Mouse (Mus musculus) layer of hippocampus, adult 11-12 months (tissue): ENCODE measurements around the gene Serpina6.

Experiments
- DNase-seq: peaks from one replicate; pipeline ENCODE4 v3.0.0; 2022; ENCODE audit warnings: low spot score

The Serpina6 gene

DNA sequence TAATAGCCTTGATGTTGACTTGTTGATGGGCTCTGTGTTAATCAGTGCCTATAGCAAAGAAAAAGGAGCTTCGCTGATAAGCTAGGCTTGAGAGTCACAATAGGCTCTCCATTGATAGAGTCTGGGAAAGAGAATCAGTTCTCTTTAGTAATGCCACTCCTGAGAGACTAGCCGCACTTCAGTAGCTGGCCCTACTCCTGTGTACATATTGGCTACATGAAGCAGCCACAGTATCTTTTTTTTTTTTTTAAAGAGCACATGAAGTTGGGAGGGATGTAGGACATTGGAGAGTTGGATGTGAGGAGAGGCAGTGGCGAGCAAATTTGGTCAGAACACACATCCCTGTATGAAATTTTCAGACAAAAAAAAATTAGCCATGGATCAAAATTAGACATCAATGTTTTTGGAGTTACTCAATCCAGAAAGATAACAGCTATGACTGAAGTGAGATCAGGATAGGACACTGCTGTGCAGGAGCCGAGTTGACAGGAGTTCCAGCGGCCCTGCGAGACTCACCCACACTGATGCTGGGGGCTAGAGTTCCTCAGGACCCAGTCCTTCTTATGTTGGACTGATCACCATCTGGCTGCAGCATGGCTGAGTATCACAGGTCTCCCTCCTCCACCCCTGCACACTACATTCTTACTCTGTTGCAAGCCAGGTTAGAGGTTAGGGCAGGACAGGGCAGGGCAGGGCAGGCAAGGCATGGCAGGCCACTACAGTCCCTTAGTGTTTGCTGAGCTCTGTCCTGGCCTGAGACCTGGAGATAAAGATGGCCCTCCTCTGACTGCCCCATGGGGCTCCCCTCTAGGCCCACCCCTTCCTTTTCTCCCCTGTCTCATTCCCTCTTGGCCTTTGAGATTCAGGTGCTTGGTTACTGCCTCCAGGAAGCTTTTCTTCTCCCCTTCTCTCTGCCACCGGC is 1.6 kb downstream of the Serpina6 start:
- DNase-seq, result no peak

GRCm38 (mm10) chr12:103653836-103654235 is 3.2 kb downstream of the Serpina6 start:
- DNase-seq, result no peak

DNA sequence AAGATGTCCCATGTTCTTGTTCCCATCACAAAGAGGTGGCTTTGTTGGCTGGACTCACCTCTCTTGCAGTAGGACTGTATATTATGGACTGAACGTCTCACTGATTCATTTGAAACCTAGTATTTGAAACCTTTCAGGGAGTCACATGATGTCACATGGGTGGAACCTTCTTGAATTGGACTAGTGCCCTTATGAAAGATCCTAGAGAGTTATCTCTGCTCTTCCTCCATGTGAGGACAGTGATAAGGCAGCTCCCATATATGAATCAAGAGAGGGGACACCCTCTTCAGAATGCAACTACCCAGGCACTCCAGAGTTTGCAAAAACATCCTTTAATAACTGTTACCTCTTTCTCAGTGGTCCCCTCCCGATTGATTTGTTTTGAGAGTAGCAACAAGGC is 10.7 kb downstream of the Serpina6 start:
- no peak for DNase-seq

GRCm38 (mm10) chr12:103644601-103645000 is 12.4 kb downstream of the Serpina6 start:
- no peak for DNase-seq

DNA sequence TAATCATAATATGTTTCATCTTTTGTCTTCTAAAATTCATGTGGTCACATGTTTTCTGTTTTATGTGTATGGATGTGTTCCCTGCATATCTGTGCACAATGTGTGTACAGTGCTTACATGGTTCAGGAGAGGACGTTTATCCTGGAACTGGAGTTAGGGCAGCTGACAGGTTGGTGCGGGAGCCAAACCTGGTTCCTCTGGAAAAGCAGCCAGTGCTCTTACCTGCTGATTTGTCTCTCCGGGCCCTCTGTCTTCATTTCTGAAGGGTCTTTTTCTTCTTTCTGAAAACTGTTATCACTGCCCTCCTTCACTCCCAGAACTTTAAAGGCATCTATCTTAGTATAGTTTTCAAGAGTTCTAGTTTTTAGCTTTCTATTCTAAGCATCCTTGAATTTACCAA is 13.2 kb downstream of the Serpina6 start:
- DNase-seq, result no peak

DNA sequence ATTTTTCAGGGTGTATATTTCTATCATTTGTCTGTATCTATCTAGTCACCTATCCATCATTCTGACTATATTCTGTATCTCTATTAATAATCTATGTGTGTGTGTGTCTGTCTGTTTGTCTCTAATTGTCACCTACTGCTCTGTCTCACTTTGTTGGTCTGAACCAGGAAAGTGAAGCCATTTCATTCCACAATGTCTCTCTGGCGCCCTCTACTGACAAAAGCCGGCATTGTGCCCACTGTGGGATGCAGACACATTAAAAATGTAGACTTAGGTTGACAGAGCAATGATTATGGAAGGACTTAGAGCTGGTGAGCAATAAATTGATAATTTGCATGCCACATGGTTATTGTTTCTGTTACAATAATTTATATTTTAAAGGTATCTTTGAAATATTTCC is 13.7 kb downstream of the Serpina6 start:
- peak; percentile 86 for DNase-seq

GRCm38 (mm10) chr12:103635846-103636245 is 21.2 kb downstream of the Serpina6 start:
- DNase-seq, result no peak

DNA sequence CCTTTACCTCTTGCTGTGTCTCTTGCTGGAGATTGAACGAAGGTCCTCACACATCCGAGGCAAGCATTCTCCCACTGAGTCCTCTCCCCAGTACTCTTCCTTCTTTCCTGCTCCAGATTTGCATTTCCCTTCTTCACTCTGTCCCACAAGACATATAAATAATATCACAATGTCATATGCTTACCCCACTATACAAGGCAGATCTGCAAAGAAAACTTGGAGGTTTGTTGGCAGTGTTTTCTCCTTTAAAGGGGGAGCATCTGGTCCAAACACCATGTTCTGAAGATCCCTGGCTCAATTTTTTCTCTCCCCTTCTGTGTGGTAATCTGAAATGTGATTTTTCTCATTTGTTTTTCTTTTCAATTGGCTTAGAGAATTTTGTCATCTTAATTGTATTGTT is 22.6 kb downstream of the Serpina6 start:
- no peak for DNase-seq

- no peak for DNase-seq
These were observed 25.8 kb downstream of the Serpina6 start, which contains the start of gene Serpina10 for GRCm38 (mm10) chr12:103631203-103631612. Gene Serpina10, minus strand, starts transcription at chr12:103631444.

DNA sequence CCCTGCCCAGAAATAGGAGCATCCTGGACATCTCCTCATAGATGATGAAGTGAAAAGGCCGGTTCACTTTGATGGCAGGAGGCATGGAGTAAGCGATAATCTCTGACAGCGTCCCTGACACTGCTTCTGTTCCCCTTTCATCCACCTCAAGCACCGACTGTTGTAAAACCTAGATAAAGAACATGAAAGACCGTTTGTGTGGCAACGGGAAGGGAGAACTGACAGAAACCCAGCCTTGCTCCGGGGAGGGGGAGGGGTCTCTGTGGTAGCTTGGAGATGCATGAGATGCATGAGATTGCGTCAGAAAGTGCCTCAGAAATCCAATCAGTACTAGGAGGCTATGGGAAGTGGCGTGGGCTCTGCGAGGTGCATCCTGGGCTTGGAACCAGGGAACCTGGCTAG is 40.2 kb downstream of the Serpina6 start:
- no peak for DNase-seq

DNA sequence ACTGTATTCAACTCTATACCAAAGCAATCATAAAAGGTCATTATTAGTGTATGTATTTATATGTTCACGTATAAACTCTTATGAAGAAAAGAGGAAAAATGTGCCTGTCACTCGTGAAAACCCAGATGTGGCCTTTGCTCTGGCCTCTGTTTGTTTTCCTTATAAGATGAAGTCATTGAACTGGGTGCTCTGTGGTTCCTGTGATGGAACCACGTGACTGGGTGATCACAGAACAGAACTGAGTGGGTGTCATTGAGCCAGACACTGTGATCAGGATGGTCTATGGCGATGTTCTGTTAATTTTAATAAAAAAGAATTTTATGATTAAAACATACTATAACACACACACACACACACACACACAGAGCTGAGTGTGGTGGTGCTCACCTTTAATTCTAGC is 41.3 kb downstream of the Serpina6 start:
- DNase-seq, result no peak

DNA sequence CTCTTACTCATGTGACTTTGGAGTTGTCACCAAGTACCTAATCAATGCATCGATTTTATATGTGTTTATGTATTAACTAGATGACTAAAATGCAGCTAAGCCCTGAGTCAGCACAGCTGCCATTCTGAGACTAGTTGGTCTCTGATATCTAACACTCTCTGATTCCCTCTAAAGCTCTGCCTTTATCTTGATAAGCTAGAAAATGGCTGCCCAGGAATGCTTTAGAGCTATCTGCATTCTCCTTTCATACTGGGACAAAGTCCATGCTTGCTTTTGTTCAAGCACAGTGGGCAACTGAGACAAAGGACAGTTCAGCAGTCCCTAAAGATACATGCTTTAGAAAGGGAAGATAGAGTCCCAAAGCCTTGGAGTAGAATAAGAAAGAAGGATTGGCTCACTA is 41.9 kb downstream of the Serpina6 start:
- DNase-seq, result no peak

DNA sequence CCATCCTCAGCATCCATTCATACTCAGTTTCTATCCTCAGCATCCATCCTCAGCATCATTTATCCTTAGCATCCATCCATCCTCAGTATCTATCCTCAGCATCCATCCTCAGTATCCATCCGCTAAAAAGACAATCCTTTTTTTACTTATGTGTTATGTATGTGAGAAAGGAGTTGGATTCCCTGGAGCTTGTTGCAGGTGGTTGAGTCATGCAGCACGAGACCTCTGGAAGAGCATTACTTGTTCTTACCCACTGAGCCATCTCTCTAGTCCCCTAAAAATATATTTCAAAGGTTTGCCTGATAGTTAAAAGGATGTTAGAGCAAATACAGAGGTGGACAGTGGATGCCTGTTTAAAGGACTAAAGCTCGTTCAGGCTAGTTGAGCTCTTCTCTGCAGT is 55.2 kb downstream of the Serpina6 start:
- DNase-seq, result no peak

- no peak for DNase-seq
These were observed 56.6 kb downstream of the Serpina6 start for GRCm38 (mm10) chr12:103600364-103600763.

GRCm38 (mm10) chr12:103598411-103598810 is 58.6 kb downstream of the Serpina6 start:
- no peak for DNase-seq
